9 mouse cellular contexts compared by ENCODE assay signal in genomic region chr12:73110431-73111111, GRCm38 (mm10). TPM values are rescaled to one million over a fixed set of nuclear protein-coding genes. Genes with fewer than 3 reads are reported as not detected.
DNase-seq lines count a peak whose midpoint lies in the region; ATAC-seq and TF ChIP-seq lines count a peak whose summit lies in the region.
"Had no signal": no experiment of that assay in that cellular context is flagged by ENCODE, and none has a peak within 500 bp of the region (broad histone marks: within the 10 kb centered on the region; RNA-seq: fewer than 3 reads in every experiment).

No protein-coding gene starts in this region.

- TF ChIP-seq POLR2A in lung, adult 2 months (IDR thresholded peaks at IDR 0.05; ENCODE audit: borderline replicate concordance, extremely low read depth, low read depth, low read length), result no peak

- no peaks in the 10 kb centered on the region; the same call in 1 of the 2 replicates for H3K4me1 ChIP-seq in lung, adult 2 months (ENCODE audit: control insufficient read depth, insufficient read depth, low read length)
- peaks cover 28% of the 10 kb centered on the region for H3K4me1 ChIP-seq in midbrain, embryonic 15.5 days

- no peak for TF ChIP-seq CTCF in lung, adult 2 months (IDR thresholded peaks at IDR 0.05; ENCODE audit: insufficient read depth, low read length)

- peak; percentile 16 for DNase-seq in lung, adult 2 months
- no peak for DNase-seq in lung, postnatal 25 days (ENCODE audit: low spot score)
- peak; percentile 56 to 61 for DNase-seq in adrenal gland, postnatal 36 days
- peak; percentile 13 for DNase-seq in gastrocnemius, postnatal 14 days
- DNase-seq in kidney, postnatal 10 days, result peak; percentile 55
- no peak for DNase-seq in spleen, postnatal 10 days (ENCODE audit: low spot score in 2 of 2)
- no peak for DNase-seq in T-cell, adult 2 months (ENCODE audit: low spot score)

- WGBS in lung, adult 2 months, result 21% methylated on average over 23 of the region's 23 CpGs
- 4% methylated on average over 23 of the region's 23 CpGs for WGBS in midbrain, embryonic 15.5 days

- H3K27me3 ChIP-seq in midbrain, embryonic 15.5 days (replicated peaks), result peaks cover 31% of the 10 kb centered on the region

- H3K27ac ChIP-seq in midbrain, embryonic 15.5 days, result no peak overlapping the region
- H3K27ac ChIP-seq: macrophage had no signal

- intact Hi-C loops in gastrocnemius, postnatal 14 days (cut with DNase I; ENCODE audit: low total_unique reads), result loop anchor here (10.0 kb wide), 1 partner anchor 56 kb away; the partner anchor contains the start of gene Six1

- 0 out of 2 replicates have a peak, but pooled peaks have one; percentile 7 for ATAC-seq in midbrain, embryonic 15.5 days (replicated peaks)

- peak overlapping the region; percentile 100 for H3K4me2 ChIP-seq in midbrain, embryonic 15.5 days

- no peaks in the 10 kb centered on the region for H3K9me3 ChIP-seq in midbrain, embryonic 15.5 days

- H3K4me3 ChIP-seq in lung, adult 2 months (replicated peaks; ENCODE audit: extremely low read depth, low read depth, low read length), result no peak overlapping the region
- peak overlapping the region; percentile 77 for H3K4me3 ChIP-seq in midbrain, embryonic 15.5 days

- no peaks in the 10 kb centered on the region for H3K36me3 ChIP-seq in midbrain, embryonic 15.5 days (replicated peaks)

- H3K9ac ChIP-seq in midbrain, embryonic 15.5 days, result no peak overlapping the region

RNA-seq across cellular contexts. Expression of gene Six4, which starts 2.7 kb away (rescaled TPM):
- 2.1 and 2.6 TPM in 2 replicates for polyA plus RNA-seq in lung, adult 2 months (2012; rRNA removed)
- total RNA-seq in adrenal gland, postnatal 36 days (2021), result 1 to 10 TPM in 1 of 2 experiments, under 1 TPM in 1; 0.95 to 1.4 TPM
- total RNA-seq in gastrocnemius, postnatal 14 days (2021), result 10 to 100 TPM in 1 of 2 experiments, 1 to 10 TPM in 1; 8.8 to 10.3 TPM
- polyA plus RNA-seq in midbrain, embryonic 15.5 days (2015; fragmentation: Nextera tagmentation; extraction: Ambion mirVana), result 0.14 and 0.26 TPM in 2 replicates
- polyA plus RNA-seq: macrophage had no signal

RNA-seq across cellular contexts. Expression of gene Mnat1, which starts 12.9 kb away (rescaled TPM):
- 3.5 and 6.4 TPM in 2 replicates for polyA plus RNA-seq in lung, adult 2 months (2012; rRNA removed)
- total RNA-seq in adrenal gland, postnatal 36 days (2021), result 10 to 100 TPM; 19.7 to 23.3 TPM
- total RNA-seq in gastrocnemius, postnatal 14 days (2021), result 10 to 100 TPM; 19.2 to 20.4 TPM
- polyA plus RNA-seq in midbrain, embryonic 15.5 days (2015; fragmentation: Nextera tagmentation; extraction: Ambion mirVana), result 16.7 and 17.6 TPM in 2 replicates

RNA-seq across cellular contexts. Expression of gene Six1, which starts 56.9 kb away (rescaled TPM):
- polyA plus RNA-seq in lung, adult 2 months (2012; rRNA removed), result 3.0 and 3.6 TPM in 2 replicates
- 1 to 10 TPM; 3.2 to 3.3 TPM for total RNA-seq in adrenal gland, postnatal 36 days (2021)
- 10 to 100 TPM; 43.5 to 46.4 TPM for total RNA-seq in gastrocnemius, postnatal 14 days (2021)
- polyA plus RNA-seq in midbrain, embryonic 15.5 days (2015; fragmentation: Nextera tagmentation; extraction: Ambion mirVana), result 0.82 and 1.3 TPM in 2 replicates
- polyA plus RNA-seq: macrophage had no signal

Comparison
In these comparisons a context has a peak if more than half of its experiments do, and no peak if none do; other contexts are left out.
1. DNase-seq: peak in lung, adult 2 months (single experiment), adrenal gland, postnatal 36 days (2 of 2), gastrocnemius, postnatal 14 days (single experiment) and kidney, postnatal 10 days (single experiment); none in lung, postnatal 25 days (single experiment), spleen, postnatal 10 days (0 of 2) and T-cell, adult 2 months (single experiment).
2. RNA of gene Six4, which starts 2.7 kb away (total RNA-seq): 8.8 to 10.3 TPM in gastrocnemius, postnatal 14 days; 0.95 to 1.4 TPM in adrenal gland, postnatal 36 days; every median in the first group is over 4 times any median in the second.
3. RNA of gene Six1, which starts 56.9 kb away (total RNA-seq): 43.5 to 46.4 TPM in gastrocnemius, postnatal 14 days; 3.2 to 3.3 TPM in adrenal gland, postnatal 36 days; every median in the first group is over 10 times any median in the second.